Mouse (Mus musculus) lung, postnatal 0 days (tissue): ENCODE data around the gene Ruvbl2. TPM values are rescaled to one million over a fixed set of nuclear protein-coding genes. Genes with fewer than 3 reads are reported as not detected.
"Not testable (repeated sequence)": the region's sequence is repeated elsewhere in the genome, so short reads cannot be mapped to it uniquely, and the experiment has no call there.

Source experiments
- ATAC-seq: fragments of 200-750 bp; cut with Nextera tagmentation; 2 replicates; pipeline ENCODE4 v1.8.0; 2017; ENCODE audit warnings: moderate library complexity
- DNase-seq: peaks from one replicate; pipeline ENCODE4 v3.0.0-alpha.2; 2016; ENCODE audit warnings: low spot score
- H3K27ac ChIP-seq: fragments of 300-500 bp; sonication (generic); 2 replicates; pipeline ENCODE4 v1.5.1; 2014; ENCODE audit warnings: antibody characterized with exemption, mild to moderate bottlenecking, low read length, mixed read lengths
- H3K27me3 ChIP-seq: fragments of 300-500 bp; sonication (generic); replicated peaks from 2 replicates; pipeline ENCODE4 v1.6.1; 2014; ENCODE audit warnings: low read length, mixed read lengths; ENCODE audit not compliant: insufficient read depth
- H3K36me3 ChIP-seq: fragments of 300-500 bp; sonication (generic); 2 replicates; pipeline ENCODE4 v1.6.1; 2014; ENCODE audit warnings: low read length, mixed read lengths; ENCODE audit not compliant: insufficient read depth
- H3K4me1 ChIP-seq: fragments of 300-500 bp; sonication (generic); 2 replicates; pipeline ENCODE4 v1.6.1; 2014; ENCODE audit warnings: antibody characterized with exemption, low read depth, low read length, mixed read lengths; ENCODE audit not compliant: insufficient read depth
- H3K4me2 ChIP-seq: fragments of 300-500 bp; sonication (generic); replicated peaks from 2 replicates; pipeline ENCODE4 v1.6.1; 2014; ENCODE audit warnings: low read depth, mild to moderate bottlenecking, low read length, moderate library complexity, mixed read lengths
- H3K4me3 ChIP-seq: fragments of 300-500 bp; sonication (generic); 2 replicates; pipeline ENCODE4 v1.5.1; 2014; ENCODE audit warnings: low read depth, low read length
- H3K9ac ChIP-seq: fragments of 300-500 bp; sonication (generic); replicated peaks from 2 replicates; pipeline ENCODE4 v1.6.1; 2014; ENCODE audit warnings: low read depth, mild to moderate bottlenecking
- H3K9me3 ChIP-seq: fragments of 300-500 bp; sonication (generic); 2 replicates; pipeline ENCODE4 v1.6.1; 2016; ENCODE audit warnings: low read length, mixed read lengths
- CTCF ChIP-seq: IDR thresholded peaks from 2 replicates; pipeline ENCODE4 v1.5.1; 2016; ENCODE audit warnings: antibody characterized with exemption, mild to moderate bottlenecking
- EP300 ChIP-seq: IDR thresholded peaks from 2 replicates; pipeline ENCODE4 v1.6.1; 2016; ENCODE audit warnings: antibody characterized with exemption, mild to moderate bottlenecking, control low read depth
- WGBS: fragments of 180-500 bp; shearing (Covaris S2); extraction: QIAGEN DNeasy Blood & Tissue Kit; methylation state at CpG from one replicate; pipeline ENCODE4 v1.1.7; 2014; 5-methylcytosine and 5-hydroxymethylcytosine counted together
- polyA plus RNA-seq: library from polyadenylated mRNA; unstranded; fragments of >200 nt; fragmentation: Nextera tagmentation; extraction: Ambion mirVana; gene quantifications from 2 replicates; pipeline ENCODE4 v1.2.1, GENCODE M21; 2015

The Ruvbl2 gene
- polyA plus RNA-seq, result 59.9 and 63.5 TPM in 2 replicates

DNA sequence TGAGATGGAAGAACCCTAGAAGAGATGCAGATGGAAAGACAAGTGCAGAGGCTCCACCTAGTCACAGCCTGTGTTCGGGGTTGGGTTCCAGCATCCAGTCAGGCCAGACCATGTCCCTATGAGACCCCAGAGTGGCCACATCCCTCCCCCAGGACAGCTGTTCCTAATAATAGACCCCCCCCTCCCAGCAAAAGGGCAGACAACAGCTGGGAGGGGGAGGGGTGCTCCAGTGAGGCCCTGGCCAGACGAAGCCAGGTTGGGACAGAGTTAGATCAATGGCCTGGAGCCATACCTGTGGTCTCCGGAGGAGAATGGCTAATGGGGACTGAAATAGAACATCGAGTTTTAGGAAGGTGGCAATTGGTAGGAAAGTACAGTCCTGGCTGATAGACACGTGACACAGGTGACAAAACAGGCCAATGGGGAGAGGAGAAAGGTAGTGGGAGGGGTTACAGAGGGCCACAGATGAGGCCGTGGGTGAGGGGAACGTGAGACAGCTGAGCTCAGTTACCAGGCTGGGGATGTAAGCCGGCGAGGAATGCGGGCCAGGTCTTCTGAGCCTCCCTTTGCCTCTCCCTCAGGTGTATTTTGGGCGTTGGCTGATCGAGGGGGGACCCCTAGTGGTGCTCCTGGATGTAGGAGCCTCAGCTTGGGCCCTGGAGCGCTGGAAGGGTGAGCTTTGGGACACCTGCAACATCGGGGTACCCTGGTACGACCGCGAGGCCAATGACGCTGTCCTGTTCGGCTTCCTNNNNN, at the start of gene Ruvbl2:
Ruvbl2 (minus strand) TSS at position 576 of the 756 bp plus-strand sequence.
- no peak within 1 kb of the TSS for H3K4me3 ChIP-seq
- WGBS, result 29% methylated on average over 19 of the region's 19 CpGs
- H3K4me2 ChIP-seq, result peak within 1 kb of the TSS; percentile 30; the same call in 1 of the 2 replicates
- H3K27me3 ChIP-seq, result no peaks in the 10 kb centered on the region
- no peak within 1 kb of the TSS for H3K9ac ChIP-seq
- no peak for ATAC-seq
- peaks cover 26% of the 10 kb centered on the region; the same call in 1 of the 2 replicates for H3K4me1 ChIP-seq
- no peaks in the 10 kb centered on the region for H3K9me3 ChIP-seq
- no peak within 1 kb of the TSS for H3K27ac ChIP-seq
- no peaks in the 10 kb centered on the region for H3K36me3 ChIP-seq
- DNase-seq, result peak; percentile 65
- TF ChIP-seq EP300, result no peak
- peak; percentile 60 for TF ChIP-seq CTCF

DNA sequence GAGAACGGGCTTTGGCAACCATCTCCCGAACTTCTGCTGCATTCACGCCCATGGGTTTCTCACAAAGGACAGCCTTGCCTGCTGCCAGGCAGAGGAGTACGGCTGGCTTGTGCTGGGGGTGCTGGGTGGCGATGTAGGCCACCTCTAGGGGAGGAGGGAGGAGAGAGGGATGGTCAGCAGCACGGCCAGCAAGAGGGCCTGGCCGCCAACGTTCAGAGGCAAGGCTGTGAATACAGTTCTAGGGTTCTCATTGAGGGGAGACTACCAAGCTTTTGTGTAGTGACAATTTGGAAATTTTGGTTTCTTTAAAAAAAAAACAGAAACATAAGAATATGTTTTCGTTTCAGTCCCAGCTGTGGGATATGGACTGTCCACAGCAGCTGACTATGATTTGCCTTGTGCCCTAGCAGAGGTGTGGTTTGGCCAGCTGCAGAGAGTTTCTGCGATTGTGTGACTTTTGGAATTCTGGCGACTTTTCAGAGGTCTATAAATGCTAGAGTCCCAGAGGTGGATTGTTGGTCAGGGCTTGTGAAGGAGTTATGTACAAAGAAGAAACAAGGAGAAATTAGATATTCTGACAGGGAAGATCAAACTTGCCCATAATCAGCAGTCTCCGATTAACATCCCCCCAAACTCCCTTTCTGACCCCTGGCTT, 49.0 kb upstream of the Ruvbl2 start, which contains the start of gene Gm45808:
Gm45808 (minus strand) TSS at position 51 of the 655 bp plus-strand sequence.
- WGBS, result 78% methylated on average over 12 of the region's 12 CpGs
- no peak for DNase-seq
- Histone ChIP-seq H3K9me3 (no peaks in the 10 kb centered on the region), H3K36me3 (no peaks in the 10 kb centered on the region), H3K4me1 (peaks cover 3% of the 10 kb centered on the region; the same call in 1 of the 2 replicates), H3K4me2 (no peak within 1 kb of the TSS), H3K27ac (no peak within 1 kb of the TSS), H3K9ac (no peak within 1 kb of the TSS), H3K4me3 (no peak within 1 kb of the TSS), H3K27me3 (no peaks in the 10 kb centered on the region)
- ATAC-seq, result no peak
- TF ChIP-seq CTCF, result no peak
- TF ChIP-seq EP300, result no peak

DNA sequence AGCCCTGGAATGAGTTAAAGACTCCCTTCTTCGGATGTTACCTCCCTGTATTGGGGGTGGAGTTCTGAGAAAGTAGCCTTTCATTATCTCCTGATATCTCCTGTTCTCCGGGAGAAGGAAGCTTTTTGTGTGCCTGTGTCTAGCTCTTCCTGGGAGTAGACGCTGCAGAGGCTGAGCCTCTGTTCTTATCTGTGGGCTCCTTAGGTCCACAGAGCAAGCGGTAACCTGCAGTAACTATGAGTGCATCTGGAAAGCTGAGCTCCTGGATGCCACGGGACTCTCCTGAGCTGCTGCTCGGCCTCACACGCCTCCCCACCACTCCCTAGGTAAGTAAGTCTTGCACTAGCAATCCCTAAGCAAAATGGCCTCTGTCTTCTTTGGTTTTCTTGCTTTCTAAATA, 48.3 kb upstream of the Ruvbl2 start:
- ATAC-seq (no peak), DNase-seq (no peak)
- no peak overlapping the region for H3K4me2 ChIP-seq
- TF ChIP-seq EP300 (no peak), CTCF (no peak)
- peaks cover 3% of the 10 kb centered on the region; the same call in 1 of the 2 replicates for H3K4me1 ChIP-seq
- no peak overlapping the region for H3K27ac ChIP-seq
- 62% methylated on average over 7 of the region's 7 CpGs for WGBS
- H3K4me3 ChIP-seq, result no peak overlapping the region
- no peaks in the 10 kb centered on the region for H3K36me3 ChIP-seq
- no peaks in the 10 kb centered on the region for H3K9me3 ChIP-seq
- H3K9ac ChIP-seq, result no peak overlapping the region
- H3K27me3 ChIP-seq, result no peaks in the 10 kb centered on the region

GRCm38 (mm10) chr7:45484985-45485384, 47.1 kb upstream of the Ruvbl2 start:
- H3K36me3 ChIP-seq, H3K4me2 ChIP-seq, H3K27me3 ChIP-seq, ATAC-seq, H3K9ac ChIP-seq, H3K9me3 ChIP-seq, H3K27ac ChIP-seq, DNase-seq, H3K4me1 ChIP-seq, H3K4me3 ChIP-seq: not testable (repeated sequence)
- WGBS, result 95% methylated on average over 5 of the region's 5 CpGs

DNA sequence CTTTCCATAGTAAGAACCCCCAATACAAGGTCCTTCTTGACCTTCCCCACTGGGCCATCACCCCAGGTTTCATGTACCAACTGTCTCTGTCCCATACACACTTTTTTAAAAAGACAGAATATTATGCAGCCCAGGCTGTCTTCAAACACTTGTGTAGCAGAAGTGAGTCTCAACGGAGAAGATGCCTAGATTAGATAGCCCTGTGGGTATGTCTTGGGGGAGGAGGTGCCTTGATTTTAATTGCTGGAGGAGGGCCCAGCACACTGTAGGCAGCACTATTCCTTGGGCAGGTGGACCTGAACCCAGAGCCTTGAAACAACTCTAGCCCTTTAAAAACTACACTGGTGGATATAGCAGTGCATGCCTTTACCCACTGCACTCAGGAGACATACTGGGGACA, 44.3 kb upstream of the Ruvbl2 start:
- DNase-seq (no peak), ATAC-seq (no peak)
- TF ChIP-seq CTCF (no peak), EP300 (no peak)
- no peaks in the 10 kb centered on the region for H3K4me1 ChIP-seq
- no peak overlapping the region for H3K4me3 ChIP-seq
- WGBS, result 83% methylated on average over 1 of the region's 1 CpGs
- no peaks in the 10 kb centered on the region for H3K27me3 ChIP-seq
- H3K4me2 ChIP-seq, result no peak overlapping the region
- no peaks in the 10 kb centered on the region for H3K9me3 ChIP-seq
- H3K27ac ChIP-seq, result no peak overlapping the region
- no peaks in the 10 kb centered on the region for H3K36me3 ChIP-seq
- no peak overlapping the region for H3K9ac ChIP-seq

- TF ChIP-seq CTCF (no peak), EP300 (no peak)
- H3K27ac ChIP-seq, result no peak within 1 kb of the TSS
- no peaks in the 10 kb centered on the region for H3K27me3 ChIP-seq
- no peaks in the 10 kb centered on the region for H3K4me1 ChIP-seq
- H3K36me3 ChIP-seq, result no peaks in the 10 kb centered on the region
- WGBS, result 50% methylated on average over 15 of the region's 15 CpGs
- H3K9me3 ChIP-seq, result no peaks in the 10 kb centered on the region
- no peak within 1 kb of the TSS for H3K9ac ChIP-seq
- no peak within 1 kb of the TSS for H3K4me3 ChIP-seq
- ATAC-seq, result peak; percentile 86
- DNase-seq, result peak; percentile 68
- H3K4me2 ChIP-seq, result no peak within 1 kb of the TSS
Measured at GRCm38 (mm10) chr7:45481374-45481927, 43.6 kb upstream of the Ruvbl2 start, which contains the start of gene Tulp2. Gene Tulp2 (plus strand): TSS chr7:45481877.

DNA sequence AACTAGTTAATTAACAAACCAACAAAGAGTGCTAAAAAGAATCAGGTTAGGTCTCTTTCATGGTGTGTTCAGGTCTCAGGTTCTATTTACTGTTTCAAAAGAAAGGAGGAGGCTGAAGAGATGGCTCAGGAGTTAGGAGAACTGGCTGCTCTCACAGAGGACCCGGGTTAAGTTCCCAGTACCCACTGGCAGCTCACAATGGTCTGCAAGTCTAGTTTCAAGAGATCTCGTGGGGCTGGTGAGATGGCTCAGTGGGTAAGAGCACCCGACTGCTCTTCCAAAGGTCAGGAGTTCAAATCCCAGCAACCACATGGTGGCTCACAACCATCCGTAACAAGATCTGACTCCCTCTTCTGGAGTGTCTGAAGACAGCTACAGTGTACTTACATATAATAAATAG, 42.4 kb upstream of the Ruvbl2 start:
- ATAC-seq, H3K4me3 ChIP-seq, H3K4me1 ChIP-seq, H3K9me3 ChIP-seq, H3K36me3 ChIP-seq, H3K27me3 ChIP-seq, H3K9ac ChIP-seq, H3K4me2 ChIP-seq, DNase-seq, H3K27ac ChIP-seq: not testable (repeated sequence)
- WGBS, result 59% methylated on average over 3 of the region's 4 CpGs
